Mouse (Mus musculus) regulatory T cell (primary cell): ENCODE measurements around the gene Slfn9.

ENCODE experiments used
- in situ Hi-C: fragments of 300-600 bp; cut with MboI, MseI; formaldehyde crosslinking; loops from one replicate; pipeline ENCODE4 v1.15.1; 2025; ENCODE audit warnings: high pct_unique_total_duplicates

Slfn9 gene

GRCm38 (mm10) chr11:82959613-82960012 is 32.0 kb downstream of the Slfn9 start:
- in situ Hi-C loops: loop anchor here (5.0 kb wide), 1 partner anchor 47 kb away; the partner anchor contains the start of gene Unc45b

GRCm38 (mm10) chr11:82956925-82957324 is 34.7 kb downstream of the Slfn9 start:
- in situ Hi-C loops: no loop called here

GRCm38 (mm10) chr11:82954631-82955030 is 37.0 kb downstream of the Slfn9 start:
- in situ Hi-C loops: no loop called here

- in situ Hi-C loops: no loop called here
Measured at GRCm38 (mm10) chr11:82952612-82953542, 38.8 kb downstream of the Slfn9 start.

- in situ Hi-C loops: no loop called here
Measured at GRCm38 (mm10) chr11:82951865-82952611, 39.6 kb downstream of the Slfn9 start.

GRCm38 (mm10) chr11:82950736-82951481 is 40.7 kb downstream of the Slfn9 start, which contains the start of gene Slfn5:
TSS of gene Slfn5 (plus strand) at chr11:82951349.
- in situ Hi-C loops: no loop called here

- in situ Hi-C loops: no loop called here
Measured at GRCm38 (mm10) chr11:82949036-82949435, 42.6 kb downstream of the Slfn9 start.

- in situ Hi-C loops: no loop called here
Measured at GRCm38 (mm10) chr11:82947457-82947856, 44.2 kb downstream of the Slfn9 start.

- in situ Hi-C loops: no loop called here
Measured at GRCm38 (mm10) chr11:82945636-82946035, 46.0 kb downstream of the Slfn9 start.

- in situ Hi-C loops: no loop called here
Measured at GRCm38 (mm10) chr11:82943336-82943735, 48.3 kb downstream of the Slfn9 start.

GRCm38 (mm10) chr11:82933186-82933585 is 58.4 kb downstream of the Slfn9 start:
- in situ Hi-C loops: loop anchor here (10.0 kb wide), 1 partner anchor 682 kb away; no protein-coding TSS in a partner anchor

GRCm38 (mm10) chr11:82931671-82932450 is 59.8 kb downstream of the Slfn9 start:
- in situ Hi-C loops: loop anchor here (10.0 kb wide), 1 partner anchor 683 kb away; no protein-coding TSS in a partner anchor

GRCm38 (mm10) chr11:82931161-82931560 is 60.5 kb downstream of the Slfn9 start:
- in situ Hi-C loops: loop anchor here (10.0 kb wide), 1 partner anchor 684 kb away; no protein-coding TSS in a partner anchor

- in situ Hi-C loops: loop anchor here (10.0 kb wide), 1 partner anchor 684 kb away; no protein-coding TSS in a partner anchor
Measured at GRCm38 (mm10) chr11:82930391-82930955, 61.2 kb downstream of the Slfn9 start.

GRCm38 (mm10) chr11:82929633-82929950 is 62.0 kb downstream of the Slfn9 start:
- in situ Hi-C loops: loop anchor here (5.0 kb wide), 1 partner anchor 98 kb away; no protein-coding TSS in a partner anchor

GRCm38 (mm10) chr11:82928897-82929632 is 62.6 kb downstream of the Slfn9 start:
- in situ Hi-C loops: loop anchor here (5.0 kb wide), 1 partner anchor 98 kb away; no protein-coding TSS in a partner anchor
